Mouse (Mus musculus) testis, adult 2 months (tissue): ENCODE measurements at regions not wholly inside any gene's neighbourhood (a gene's known extent, or its start where the extent isn't known, plus 50 kb on each side); places are given as distances from the start of the nearest gene placed in this dataset.

ENCODE experiments used
- CTCF ChIP-seq: fragments of 200-500 bp; IDR thresholded peaks from 2 replicates; pipeline ENCODE4 v1.5.1; 2012; ENCODE audit warnings: low read depth, mild to moderate bottlenecking, inconsistent platforms, low read length, moderate library complexity; ENCODE audit not compliant: control insufficient read depth, insufficient read depth, insufficient replicate concordance
- POLR2A ChIP-seq: fragments of 200-500 bp; IDR thresholded peaks from 2 replicates; pipeline ENCODE4 v1.6.1; 2012; ENCODE audit warnings: low read depth, mild to moderate bottlenecking, inconsistent platforms, low read length, moderate library complexity; ENCODE audit not compliant: control insufficient read depth

DNA sequence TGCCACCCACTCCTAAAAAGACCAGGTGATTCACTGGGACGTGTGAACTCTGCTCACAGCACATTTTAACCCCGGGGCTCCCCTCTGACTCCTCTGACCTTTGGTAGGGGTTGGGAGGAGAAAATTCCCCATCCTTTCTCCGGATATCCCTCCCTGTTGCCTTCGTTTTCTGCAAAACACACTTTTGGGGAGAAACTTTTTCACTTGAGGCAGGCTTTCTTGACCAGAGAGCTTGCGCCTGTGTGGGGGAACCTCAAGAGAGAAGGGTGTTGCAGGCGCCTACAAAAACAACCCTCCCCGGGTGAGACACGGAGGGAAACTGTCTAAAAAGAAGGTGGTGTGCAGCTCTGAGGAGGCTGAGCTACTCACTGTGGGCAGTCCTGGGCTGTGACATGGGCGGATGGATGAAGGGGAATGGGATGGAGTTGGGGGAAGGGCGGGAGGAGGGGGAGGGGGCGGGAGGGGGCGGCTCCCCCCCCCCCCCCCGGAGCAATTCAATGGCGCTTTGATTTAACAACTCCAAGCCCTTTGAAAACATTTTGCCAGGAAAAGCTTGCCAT, 65.1 kb downstream of the Tmem174 start:
- TF ChIP-seq CTCF = no peak
- no peak for TF ChIP-seq POLR2A
